Mouse (Mus musculus) cerebellum, postnatal 4 days (tissue): Measurements from ENCODE around the gene Zfp563.

Experiments
- DNase-seq, 2 experiments: peaks; one replicate each; pipeline ENCODE4 v3.0.0; 2022; ENCODE audit warnings: low spot score in 2 of 2, mixed read lengths in 1 of 2

The Zfp563 gene

DNA sequence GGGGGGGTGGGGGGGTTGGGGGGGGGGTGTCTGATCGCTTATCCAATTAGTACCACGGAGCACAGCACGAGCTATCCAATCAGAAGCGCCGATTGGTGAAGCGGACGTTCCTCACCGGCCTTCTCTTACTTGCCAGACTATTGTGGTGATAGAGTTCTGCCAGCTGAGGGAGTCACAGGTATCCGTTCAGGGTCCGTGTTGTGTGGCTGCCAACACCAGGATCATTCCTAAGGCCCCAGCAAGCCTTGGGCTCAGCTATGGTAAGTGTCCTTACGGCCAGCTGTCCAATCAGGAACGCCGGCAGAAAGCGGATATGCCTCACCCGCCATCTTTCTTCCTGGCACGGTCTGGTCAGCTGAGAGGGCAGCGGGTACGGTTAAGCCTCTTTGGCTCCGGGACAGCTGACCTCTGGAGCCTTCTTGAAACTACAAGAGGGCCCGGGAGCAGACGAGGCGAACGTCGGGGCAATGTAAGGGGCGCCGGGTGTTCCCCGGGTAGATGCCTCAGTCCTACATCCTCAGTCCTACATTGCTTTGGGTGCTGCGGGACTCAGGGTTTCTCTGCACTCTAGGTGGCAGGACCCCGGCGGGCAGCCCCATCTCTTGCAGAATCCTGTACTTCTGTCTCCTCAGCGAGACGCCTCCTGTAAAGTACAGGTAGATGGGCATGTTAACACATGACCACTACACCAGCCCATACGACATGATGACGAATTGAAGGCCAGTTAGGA lies at the start of gene Zfp563:
Gene Zfp563, plus strand, starts transcription at position 91 of the 730 bp plus-strand sequence.
- peak; percentile 73 to 89 for DNase-seq

DNA sequence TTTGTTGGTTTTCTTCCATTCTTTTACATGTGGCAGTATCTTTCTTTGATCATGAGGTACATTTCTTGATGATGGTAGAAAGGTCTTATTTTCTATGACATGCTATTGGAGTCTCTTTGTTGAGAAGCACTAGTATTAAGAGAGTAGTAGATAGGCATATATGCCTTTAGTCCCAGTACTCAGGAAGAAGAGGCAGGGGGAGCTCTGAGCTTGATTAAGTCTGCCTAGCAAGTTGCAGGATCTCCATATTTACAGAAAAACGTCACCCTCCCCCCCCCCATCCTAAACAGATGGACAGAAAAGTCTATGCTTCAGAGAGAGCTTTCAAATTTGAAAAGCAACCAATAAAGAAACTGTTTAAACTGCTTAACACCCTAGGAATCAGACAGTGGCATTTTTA lies 30.3 kb upstream of the Zfp563 start:
- no peak for DNase-seq

DNA sequence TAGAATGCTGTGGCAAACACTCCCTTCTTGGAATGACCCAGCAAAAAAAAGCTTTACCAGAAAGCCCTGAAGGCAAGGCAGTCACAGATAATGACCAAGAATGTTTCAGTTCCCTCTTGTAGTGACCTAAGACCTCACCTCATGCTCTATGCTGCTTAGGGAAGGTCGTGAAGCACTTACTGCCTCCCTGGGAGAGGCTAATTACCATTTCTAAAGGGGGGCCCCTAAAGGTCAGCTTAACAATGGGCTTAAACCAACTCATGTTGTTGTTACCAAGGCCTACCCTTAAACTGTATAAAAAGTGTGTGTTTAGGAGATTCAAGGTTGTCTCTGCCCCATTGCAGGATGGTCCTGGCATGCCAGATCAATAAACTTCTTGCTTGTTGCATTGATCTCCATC lies 26.1 kb upstream of the Zfp563 start:
- DNase-seq = no peak

DNA sequence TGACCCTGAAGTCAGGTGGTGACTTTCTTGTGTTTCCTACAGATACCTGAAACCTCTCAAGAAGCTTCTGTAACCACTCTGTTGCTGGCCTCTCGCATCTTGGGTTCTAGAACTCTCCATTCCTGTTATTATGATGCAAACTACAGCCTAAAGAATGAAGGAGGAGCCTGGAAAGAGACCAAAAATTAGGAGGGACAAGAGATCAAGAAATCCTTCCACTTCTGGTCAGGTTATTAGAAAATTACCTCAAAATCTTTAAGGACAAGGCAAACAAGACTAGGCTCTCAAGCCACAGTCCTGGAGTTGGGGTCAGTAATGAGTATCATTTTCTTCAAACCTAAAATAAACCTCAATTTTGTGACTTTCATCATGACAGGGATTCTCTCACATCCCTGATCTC lies 21.2 kb upstream of the Zfp563 start, which contains the start of gene 4921501E09Rik:
Gene 4921501E09Rik, minus strand, starts transcription at position 101 of the 400 bp plus-strand sequence.
- DNase-seq = no peak

DNA sequence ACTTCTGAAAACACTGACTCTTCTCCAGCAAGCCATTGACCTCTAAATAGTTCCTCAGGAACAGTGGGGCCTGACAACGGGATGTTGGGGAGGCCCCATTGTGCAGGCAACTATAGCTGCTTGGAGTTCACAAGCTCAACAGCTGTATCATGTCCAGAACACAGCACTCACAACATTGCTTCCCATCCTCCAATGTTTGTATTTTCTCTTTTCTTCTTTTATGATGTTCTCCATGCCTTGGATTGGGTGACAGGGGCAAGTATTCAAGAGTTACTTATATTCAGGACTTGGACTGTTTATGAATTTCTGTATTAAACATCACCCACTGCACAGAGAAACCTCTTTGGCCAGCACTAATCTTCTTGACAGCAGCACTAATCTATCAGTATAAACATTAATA lies 2.5 kb downstream of the Zfp563 start:
- DNase-seq = no peak

DNA sequence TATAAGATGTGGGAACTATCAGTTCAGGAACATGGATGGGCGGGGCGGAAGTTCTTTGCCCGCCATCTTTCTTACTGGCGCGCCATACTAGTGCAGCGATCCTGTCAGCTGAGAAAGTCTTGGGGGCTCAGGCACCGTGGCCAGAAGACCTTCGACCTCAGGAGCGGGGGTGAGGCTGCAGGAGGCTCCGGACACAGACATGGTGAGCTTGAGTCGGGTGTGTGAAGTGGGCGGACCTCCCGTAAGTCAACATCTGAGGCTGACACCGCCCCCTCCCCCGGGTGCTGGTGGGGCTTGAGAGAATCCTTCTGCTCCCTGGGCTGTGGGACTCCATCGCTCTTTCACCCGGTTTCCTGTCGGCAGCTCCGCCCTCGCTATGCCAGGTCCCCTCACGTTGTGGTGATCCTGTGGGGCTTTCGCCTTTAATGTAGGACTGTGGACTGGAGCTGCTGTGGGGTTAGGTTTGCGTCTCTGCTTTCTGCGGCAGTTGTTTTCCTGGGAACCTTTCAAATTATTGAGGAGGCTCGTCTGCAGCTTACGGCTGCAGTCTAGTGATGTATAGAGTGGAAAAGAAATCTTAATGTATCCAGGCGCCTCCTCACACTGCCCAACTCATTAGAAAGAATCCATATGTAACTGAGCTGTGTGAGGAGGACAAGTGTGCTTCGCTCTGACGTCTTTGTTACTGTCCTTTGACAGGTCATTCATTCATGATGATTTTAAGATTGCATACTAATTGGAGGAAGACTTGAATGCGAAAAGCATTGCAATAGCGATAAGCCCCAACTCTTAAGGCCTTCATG lies 3.5 kb downstream of the Zfp563 start:
- peak; percentile 52 to 77 for DNase-seq

DNA sequence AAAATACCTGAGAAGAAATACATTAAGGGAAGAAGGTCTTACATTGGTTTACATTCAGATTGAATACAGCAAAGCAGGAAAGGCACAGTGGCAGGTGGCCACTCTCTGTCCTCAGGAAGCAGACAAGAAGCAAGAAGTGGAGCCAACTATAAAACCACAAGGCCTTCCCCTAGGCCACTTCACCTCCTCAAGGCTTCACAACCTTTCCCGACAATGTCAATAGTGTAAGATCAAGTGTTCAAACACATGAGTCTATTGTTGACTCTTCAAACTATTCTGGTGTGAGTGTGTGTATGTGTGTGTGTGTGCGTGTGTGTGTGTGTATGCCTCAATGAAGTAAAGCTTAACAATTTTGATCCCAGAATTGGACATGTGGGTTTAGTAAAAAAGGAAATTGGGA lies 8.3 kb downstream of the Zfp563 start:
- DNase-seq = no peak

DNA sequence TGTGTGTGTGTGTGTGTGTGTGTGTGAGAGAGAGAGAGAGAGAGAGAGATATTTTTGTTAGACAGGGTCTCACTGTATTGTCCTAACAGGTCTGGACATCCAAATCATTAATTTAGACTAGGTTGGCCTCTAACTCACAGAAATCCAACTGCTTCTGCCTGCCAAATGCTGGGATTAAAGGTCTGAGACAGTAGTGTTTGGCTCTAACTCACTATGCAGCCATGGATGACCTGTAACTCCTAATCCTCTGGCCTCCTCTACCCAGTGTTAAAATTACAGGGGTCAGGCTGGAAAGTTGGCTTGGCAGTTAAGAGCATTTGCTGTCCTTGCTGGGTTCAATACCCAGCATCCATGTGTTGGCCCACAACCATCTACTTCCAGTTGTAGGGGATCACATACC lies 35.4 kb downstream of the Zfp563 start:
- DNase-seq = no peak

DNA sequence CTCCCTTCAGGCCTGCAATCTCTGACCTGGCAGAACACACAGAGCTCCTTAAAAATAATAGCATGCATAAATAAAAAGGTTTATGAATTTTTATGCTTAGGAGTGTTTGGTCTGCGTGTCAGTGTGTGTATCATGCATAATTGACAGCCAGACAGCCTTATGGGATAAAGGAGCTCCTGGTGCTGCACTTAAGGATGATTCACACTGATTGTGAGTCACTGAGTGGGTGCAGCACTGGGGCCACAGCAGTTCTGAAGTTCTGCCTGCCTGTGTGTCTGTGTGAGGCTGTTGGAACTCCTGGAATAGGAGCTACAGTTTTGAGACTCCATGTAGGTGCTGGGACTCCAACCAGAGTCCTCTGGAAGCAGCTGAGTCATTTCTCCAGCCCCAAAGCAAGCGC lies 37.1 kb downstream of the Zfp563 start:
- DNase-seq = no peak

DNA sequence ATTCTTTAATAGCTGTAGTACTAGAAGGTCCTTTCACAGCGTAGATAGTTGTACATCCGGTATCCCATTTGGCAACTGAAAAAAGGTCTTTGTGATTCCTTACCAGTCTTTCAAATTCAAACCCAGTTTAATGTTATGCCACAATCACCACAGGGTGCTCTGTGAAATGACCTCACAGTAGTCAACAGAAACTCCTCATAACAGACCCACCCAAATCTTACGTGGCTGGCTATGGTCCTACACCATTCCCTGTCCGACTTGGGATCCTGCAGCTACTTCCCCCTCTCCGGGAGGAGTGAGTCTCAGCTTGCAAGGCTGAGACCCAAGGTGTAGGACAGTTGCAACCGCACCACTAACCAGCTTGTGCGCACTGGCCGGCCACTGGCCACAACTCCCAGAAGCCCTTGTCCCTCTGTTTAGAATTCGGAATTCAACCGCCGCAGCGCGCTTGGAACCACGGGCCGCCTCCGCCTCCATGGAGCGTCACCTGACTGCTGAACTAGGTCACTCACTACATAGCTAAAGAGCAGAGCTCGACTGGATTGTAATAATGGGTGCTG lies 50.2 kb downstream of the Zfp563 start, which contains the start of gene Morc2b:
Gene Morc2b, minus strand, starts transcription at position 423 of the 560 bp plus-strand sequence.
- no peak for DNase-seq
